Mouse (Mus musculus): Measurements from ENCODE around the gene Usf3.

- TF ChIP-seq CTCF (conservative IDR thresholded peaks at IDR 0.05; ENCODE audit: low read length), result no peak
- no peak for TF ChIP-seq NANOG (IDR thresholded peaks at IDR 0.05; ENCODE audit: borderline replicate concordance, low read length)
- TF ChIP-seq POU5F1 (IDR thresholded peaks at IDR 0.05; ENCODE audit: borderline replicate concordance, low read length), result no peak
These were observed 48.4 kb downstream of the Usf3 start for GRCm38 (mm10) chr16:44221463-44221862.

Data from E14TG2a.4 (cell line).